Mouse (Mus musculus) left cerebral cortex, adult 11 months (tissue): ENCODE results near the gene Trim38.
"Not testable (repeated sequence)": the region's sequence is repeated elsewhere in the genome, so short reads cannot be mapped to it uniquely, and the experiment has no call there.

Experiments used
- DNase-seq: peaks from one replicate; pipeline ENCODE4 v3.0.0; 2022; ENCODE audit warnings: low spot score

Gene Trim38

DNA sequence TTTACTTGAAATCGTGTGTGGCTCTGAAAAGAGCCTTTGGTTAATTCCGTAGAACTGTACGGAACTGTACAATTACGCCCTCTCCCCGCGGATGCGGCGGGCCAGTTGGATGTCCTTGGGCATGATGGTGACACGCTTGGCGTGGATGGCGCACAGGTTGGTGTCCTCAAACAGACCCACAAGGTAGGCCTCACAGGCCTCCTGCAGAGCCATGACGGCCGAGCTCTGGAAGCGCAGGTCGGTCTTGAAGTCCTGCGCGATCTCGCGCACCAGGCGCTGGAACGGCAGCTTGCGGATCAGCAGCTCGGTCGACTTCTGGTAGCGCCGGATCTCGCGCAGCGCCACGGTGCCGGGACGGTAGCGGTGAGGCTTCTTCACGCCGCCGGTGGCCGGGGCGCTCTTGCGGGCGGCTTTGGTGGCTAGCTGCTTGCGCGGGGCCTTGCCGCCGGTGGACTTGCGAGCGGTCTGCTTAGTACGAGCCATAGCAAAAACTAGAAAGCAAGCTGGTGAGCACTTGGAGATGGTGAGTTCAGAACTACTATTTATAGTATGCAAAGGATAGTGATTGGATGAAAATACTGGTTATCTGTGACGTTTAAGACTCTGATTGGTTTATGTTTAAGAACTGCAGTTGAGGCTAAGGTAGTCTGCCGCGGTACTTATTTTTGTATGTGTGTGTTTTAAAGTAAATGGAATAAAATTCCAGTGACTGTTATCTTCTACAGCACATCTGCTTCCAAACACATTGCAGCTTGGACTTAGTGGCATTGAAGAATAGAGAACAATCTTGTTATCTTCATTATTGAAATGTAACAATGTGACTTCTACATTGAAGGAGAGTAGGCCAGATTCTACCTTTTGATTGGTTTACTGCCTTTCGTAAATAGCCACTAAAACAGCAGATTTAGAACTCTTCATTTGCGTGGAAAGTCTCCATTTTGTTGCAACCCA is 7.6 kb upstream of the Trim38 start, which contains the start of gene Hist1h3a:
Hist1h3a (minus strand) TSS at position 516 of the 951 bp plus-strand sequence.
- not testable (repeated sequence) for DNase-seq

GRCm38 (mm10) chr13:23763242-23763585 is 6.5 kb upstream of the Trim38 start:
- DNase-seq, result no peak

GRCm38 (mm10) chr13:23763586-23764323 is 6.0 kb upstream of the Trim38 start, which contains the start of gene Hist1h1a:
Hist1h1a (plus strand) TSS chr13:23763666.
- DNase-seq, result no peak

GRCm38 (mm10) chr13:23764324-23765171 is 5.2 kb upstream of the Trim38 start:
- no peak for DNase-seq

DNA sequence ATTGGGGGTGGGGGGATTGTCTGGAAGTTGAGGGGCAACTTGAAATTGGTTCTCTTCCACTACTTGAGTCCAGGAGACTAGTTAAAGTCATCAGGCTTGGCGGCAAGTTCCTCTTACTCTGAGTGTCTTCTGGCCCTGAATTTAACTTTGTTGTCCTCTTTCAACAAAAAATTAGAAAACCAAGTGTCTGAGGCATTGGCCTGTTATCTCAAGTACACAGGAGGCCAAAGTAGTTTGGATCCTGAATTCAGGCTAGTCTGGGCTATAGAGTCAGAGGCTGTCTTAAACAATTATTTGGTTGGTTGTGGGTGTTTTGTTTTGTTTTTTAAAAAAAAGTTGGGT is 4.6 kb upstream of the Trim38 start:
- no peak for DNase-seq

- DNase-seq, result no peak
These were observed 2.9 kb upstream of the Trim38 start for GRCm38 (mm10) chr13:23766772-23767171.

DNA sequence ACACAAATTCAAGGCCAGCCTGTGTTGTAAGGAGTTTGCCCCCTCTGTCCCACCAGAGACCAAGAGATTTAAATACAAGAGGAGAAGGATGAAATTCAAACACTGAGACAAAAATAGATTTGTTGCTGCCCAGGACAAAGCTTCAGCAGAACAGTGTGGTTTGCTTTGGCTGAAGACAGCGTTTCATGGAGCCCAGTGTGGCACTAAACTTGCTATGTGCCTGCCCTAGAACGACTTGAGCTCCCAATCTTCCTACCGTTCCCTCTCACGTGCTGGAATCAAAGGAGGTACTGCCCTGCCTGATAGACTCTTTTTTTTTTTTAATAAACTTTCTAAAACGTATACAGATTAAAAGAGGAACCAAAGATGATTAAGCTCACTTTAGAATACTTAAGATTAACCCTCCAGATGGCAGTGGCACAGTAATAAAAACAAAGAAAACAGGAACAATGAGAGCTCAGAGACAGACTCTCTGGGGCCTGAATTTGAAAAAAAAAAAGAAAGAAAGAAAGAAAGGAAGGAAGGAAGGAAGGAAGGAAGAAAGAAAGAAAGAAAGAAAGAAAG is 797 bp upstream of the Trim38 start:
- DNase-seq, result no peak

GRCm38 (mm10) chr13:23772561-23773313 is 3.0 kb downstream of the Trim38 start:
- no peak for DNase-seq

DNA sequence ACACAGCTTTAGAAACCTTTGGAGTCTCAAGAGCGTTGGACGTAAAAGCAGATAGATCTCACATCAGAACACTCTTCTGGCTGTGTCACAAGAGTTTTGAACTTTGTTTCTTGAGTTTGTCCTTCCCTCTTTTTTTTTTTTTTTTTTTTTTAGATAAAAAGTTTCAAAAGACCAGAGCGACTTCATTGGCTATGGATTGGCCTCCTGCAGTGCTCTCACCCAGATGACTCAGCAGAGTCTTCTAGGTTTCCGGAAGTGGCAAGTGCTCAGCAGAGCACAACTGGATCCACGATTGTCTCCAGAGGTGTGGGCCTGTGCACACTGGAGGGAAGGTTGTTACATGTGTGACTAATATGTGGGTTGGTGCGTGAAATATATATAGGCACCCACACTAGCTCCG is 8.6 kb downstream of the Trim38 start:
- no peak for DNase-seq

GRCm38 (mm10) chr13:23779025-23779424 is 9.3 kb downstream of the Trim38 start:
- DNase-seq, result no peak

- DNase-seq, result peak; percentile 19
These were observed 22.8 kb downstream of the Trim38 start for GRCm38 (mm10) chr13:23792520-23792919.

- DNase-seq, result no peak
These were observed 29.7 kb downstream of the Trim38 start for GRCm38 (mm10) chr13:23799405-23799804.

- no peak for DNase-seq
These were observed 34.8 kb downstream of the Trim38 start for GRCm38 (mm10) chr13:23804532-23804931.

- DNase-seq, result no peak
These were observed 36.8 kb downstream of the Trim38 start, which contains the start of gene Slc17a2 for GRCm38 (mm10) chr13:23806422-23807052. Slc17a2 (plus strand) TSS chr13:23806993.

- no peak for DNase-seq
These were observed 46.4 kb downstream of the Trim38 start for GRCm38 (mm10) chr13:23816148-23816547.

DNA sequence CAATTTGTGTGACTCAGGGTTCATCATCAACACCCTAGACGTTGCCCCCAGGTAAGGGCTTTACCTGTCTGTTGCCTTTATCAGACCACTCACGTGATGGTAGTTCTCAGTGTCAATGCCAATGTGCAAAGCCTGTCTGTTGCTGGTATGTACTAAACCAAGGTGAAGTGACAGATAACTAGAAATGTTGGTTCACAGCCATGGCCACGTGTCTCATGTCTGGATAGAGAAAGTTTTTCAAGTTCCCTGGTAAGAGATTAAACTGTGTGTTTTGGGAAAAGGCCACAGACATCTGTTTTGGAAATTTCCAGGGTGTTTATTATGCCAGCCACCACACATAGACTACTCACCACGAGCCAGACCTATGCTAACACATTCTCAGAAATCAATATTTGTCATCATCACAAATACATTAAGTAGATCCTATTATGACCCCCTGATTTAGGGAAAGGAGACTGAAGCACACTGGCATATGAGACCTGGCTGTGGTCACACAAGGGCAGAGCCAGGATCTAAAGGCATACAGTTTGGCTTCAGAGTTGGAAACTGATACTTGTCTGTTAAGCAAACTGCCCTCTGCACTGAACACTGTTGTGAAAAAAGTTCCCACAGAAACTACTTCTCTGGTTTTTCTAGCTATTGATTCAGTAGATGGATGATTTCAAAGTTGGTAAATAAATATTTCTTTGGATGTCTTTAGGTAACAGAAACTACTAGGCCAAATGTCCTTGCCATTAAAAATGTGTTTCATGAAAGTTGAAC is 50.6 kb downstream of the Trim38 start:
- DNase-seq, result no peak

DNA sequence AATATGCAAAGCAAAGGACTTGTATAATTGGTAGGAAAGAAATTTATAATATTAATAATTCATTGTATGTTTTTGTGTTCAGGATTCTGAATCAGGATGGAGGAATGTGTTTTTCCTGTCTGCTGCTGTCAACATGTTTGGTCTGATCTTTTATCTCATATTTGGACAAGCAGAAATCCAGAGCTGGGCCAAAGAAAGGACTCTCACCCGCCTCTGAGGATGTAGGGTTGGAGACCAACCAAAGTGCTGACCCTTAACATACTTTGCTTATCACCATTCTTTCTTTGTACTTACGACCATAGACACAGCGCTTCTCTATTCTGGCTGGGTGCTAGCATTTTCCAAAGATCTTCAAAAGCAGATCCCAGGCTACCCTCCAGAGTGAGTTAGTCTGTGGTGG is 52.5 kb downstream of the Trim38 start:
- DNase-seq, result no peak

- no peak for DNase-seq
These were observed 56.9 kb downstream of the Trim38 start for GRCm38 (mm10) chr13:23826606-23827005.

DNA sequence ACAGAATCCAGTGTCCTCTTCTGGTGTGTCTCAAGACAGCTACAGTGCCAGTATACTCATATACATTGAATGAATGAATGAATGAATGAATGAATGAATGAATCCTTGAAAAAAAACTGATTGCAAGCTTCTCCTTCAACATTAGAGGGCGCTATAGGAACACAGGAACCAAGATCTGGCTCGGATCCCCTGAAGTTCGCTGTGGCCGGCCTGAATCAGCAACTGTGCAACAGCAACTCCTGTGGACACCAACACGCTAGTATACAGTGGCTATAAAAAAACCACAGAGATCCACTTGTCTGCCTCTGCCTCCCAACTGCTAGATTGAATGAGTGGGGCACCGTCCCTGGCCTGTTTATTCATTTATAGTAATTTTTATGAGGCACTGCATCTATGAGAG is 63.3 kb downstream of the Trim38 start:
- peak; percentile 25 for DNase-seq

- no peak for DNase-seq
These were observed 65.1 kb downstream of the Trim38 start for GRCm38 (mm10) chr13:23834836-23835235.
